Mouse (Mus musculus) limb, embryonic 13.5 days (tissue): ENCODE results near the gene Synj2. TPM values are rescaled to one million over a fixed set of nuclear protein-coding genes. Genes with fewer than 3 reads are reported as not detected.
A peak's percentile ranks its signal among the peaks of the same experiment; 100 is the strongest.

Source experiments
- ATAC-seq: fragments of 200-750 bp; cut with Nextera tagmentation; 2 replicates; pipeline ENCODE4 v1.8.0; 2017; ENCODE audit warnings: low read depth, moderate number of reproducible peaks, moderate TSS enrichment; ENCODE audit not compliant: low FRiP score
- H3K27ac ChIP-seq: fragments of 300-500 bp; sonication (generic); 2 replicates; pipeline ENCODE4 v1.5.1; 2015; ENCODE audit warnings: inconsistent platforms, mild to moderate bottlenecking, moderate library complexity
- H3K27me3 ChIP-seq: fragments of 300-500 bp; sonication (generic); 2 replicates; pipeline ENCODE4 v1.6.1; 2015; ENCODE audit warnings: mild to moderate bottlenecking, inconsistent platforms
- H3K36me3 ChIP-seq: fragments of 300-500 bp; sonication (generic); 2 replicates; pipeline ENCODE4 v1.6.1; 2015; ENCODE audit warnings: inconsistent platforms, mild to moderate bottlenecking, moderate library complexity
- H3K4me1 ChIP-seq: fragments of 300-500 bp; sonication (generic); 2 replicates; pipeline ENCODE4 v1.6.1; 2015; ENCODE audit warnings: inconsistent platforms
- H3K4me2 ChIP-seq: fragments of 300-500 bp; sonication (generic); replicated peaks from 2 replicates; pipeline ENCODE4 v1.6.1; 2015; ENCODE audit warnings: inconsistent platforms, mild to moderate bottlenecking, moderate library complexity
- H3K4me3 ChIP-seq: fragments of 300-500 bp; sonication (generic); 2 replicates; pipeline ENCODE4 v1.5.1; 2015; ENCODE audit warnings: moderate library complexity, mild to moderate bottlenecking, inconsistent platforms
- H3K9ac ChIP-seq: fragments of 300-500 bp; sonication (generic); 2 replicates; pipeline ENCODE4 v1.6.1; 2015; ENCODE audit warnings: mild to moderate bottlenecking, inconsistent platforms
- H3K9me3 ChIP-seq: fragments of 300-500 bp; sonication (generic); 2 replicates; pipeline ENCODE4 v1.6.1; 2016; ENCODE audit warnings: inconsistent platforms
- WGBS: fragments of 180-500 bp; shearing (Covaris S2); methylation state at CpG from one replicate; pipeline ENCODE4 v1.1.7; 2015; 5-methylcytosine and 5-hydroxymethylcytosine counted together
- polyA plus RNA-seq: library from polyadenylated mRNA; unstranded; fragments of >200 nt; fragmentation: Nextera tagmentation; extraction: Ambion mirVana; gene quantifications from 2 replicates; pipeline ENCODE4 v1.2.1, GENCODE M21; 2015

The Synj2 gene
- polyA plus RNA-seq, 1 experiment from 2014 or later: 1.8 TPM

DNA sequence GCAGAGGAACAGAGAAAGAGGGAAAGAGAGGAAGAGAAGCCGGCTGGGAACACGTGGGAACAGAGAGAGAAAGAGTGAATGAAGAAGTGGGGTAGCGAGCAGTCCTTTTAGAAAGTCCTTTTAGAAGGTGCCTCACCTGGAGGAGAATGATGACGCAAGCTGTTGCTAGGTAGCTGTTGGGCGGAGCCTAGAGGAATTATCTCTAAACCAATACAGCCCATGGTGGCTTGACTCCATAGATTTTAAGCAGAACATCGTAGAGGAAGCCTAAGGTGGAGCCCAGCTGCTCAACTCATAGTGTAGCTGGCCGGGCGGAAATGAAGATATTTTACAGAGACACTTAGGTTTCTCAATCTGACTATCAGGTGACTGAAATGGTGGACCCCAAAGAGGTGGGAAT lies 22.7 kb downstream of the Synj2 start:
- no peak for ATAC-seq
- Histone ChIP-seq H3K9me3 (no peaks in the 10 kb centered on the region), H3K9ac (no peak overlapping the region), H3K4me1 (peaks cover 13% of the 10 kb centered on the region; the same call in 1 of the 2 replicates), H3K4me3 (no peak overlapping the region), H3K27me3 (0 out of 2 replicates have a peak, but pooled peaks cover 2% of the 10 kb centered on the region), H3K4me2 (no peak overlapping the region), H3K36me3 (no peaks in the 10 kb centered on the region), H3K27ac (no peak overlapping the region)
- 91% methylated on average over 8 of the region's 8 CpGs for WGBS

- Histone ChIP-seq H3K9ac (no peak overlapping the region), H3K4me2 (no peak overlapping the region), H3K27me3 (no peaks in the 10 kb centered on the region), H3K4me3 (no peak overlapping the region), H3K36me3 (no peaks in the 10 kb centered on the region), H3K27ac (no peak overlapping the region), H3K9me3 (no peaks in the 10 kb centered on the region), H3K4me1 (0 out of 2 replicates have a peak, but pooled peaks cover under 1% of the 10 kb centered on the region)
- no peak for ATAC-seq
- 68% methylated on average over 9 of the region's 9 CpGs for WGBS
Observed at GRCm38 (mm10) chr17:5965084-5965781, 24.2 kb downstream of the Synj2 start.

DNA sequence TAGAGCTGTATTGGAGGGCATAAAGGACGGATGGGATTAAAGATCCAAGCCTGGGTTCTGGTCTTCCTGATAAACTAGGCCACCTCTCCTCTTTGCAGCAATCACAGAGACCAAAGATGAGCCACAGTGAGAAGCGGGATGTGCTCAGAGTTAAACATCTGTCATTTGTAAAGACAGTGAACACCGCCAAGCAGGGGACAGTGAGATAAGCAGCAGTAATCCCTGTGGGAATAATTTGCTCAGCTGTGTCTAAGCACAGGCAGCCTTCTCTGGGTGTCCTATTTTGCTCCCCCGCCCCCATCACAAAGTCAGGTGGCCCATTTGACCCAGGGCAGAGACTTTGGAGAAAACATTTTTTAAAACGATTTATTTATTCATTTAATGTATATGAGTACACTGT lies 25.6 kb downstream of the Synj2 start:
- Histone ChIP-seq H3K27me3 (no peaks in the 10 kb centered on the region), H3K36me3 (no peaks in the 10 kb centered on the region), H3K9me3 (no peaks in the 10 kb centered on the region), H3K4me1 (no peaks in the 10 kb centered on the region), H3K4me2 (no peak overlapping the region), H3K9ac (no peak overlapping the region), H3K4me3 (no peak overlapping the region), H3K27ac (no peak overlapping the region)
- 90% methylated on average over 5 of the region's 5 CpGs for WGBS
- ATAC-seq: no peak

GRCm38 (mm10) chr17:5968562-5968961 lies 27.5 kb downstream of the Synj2 start:
- Histone ChIP-seq H3K9me3 (no peaks in the 10 kb centered on the region), H3K36me3 (no peaks in the 10 kb centered on the region)
- WGBS: 51% methylated on average over 6 of the region's 6 CpGs

DNA sequence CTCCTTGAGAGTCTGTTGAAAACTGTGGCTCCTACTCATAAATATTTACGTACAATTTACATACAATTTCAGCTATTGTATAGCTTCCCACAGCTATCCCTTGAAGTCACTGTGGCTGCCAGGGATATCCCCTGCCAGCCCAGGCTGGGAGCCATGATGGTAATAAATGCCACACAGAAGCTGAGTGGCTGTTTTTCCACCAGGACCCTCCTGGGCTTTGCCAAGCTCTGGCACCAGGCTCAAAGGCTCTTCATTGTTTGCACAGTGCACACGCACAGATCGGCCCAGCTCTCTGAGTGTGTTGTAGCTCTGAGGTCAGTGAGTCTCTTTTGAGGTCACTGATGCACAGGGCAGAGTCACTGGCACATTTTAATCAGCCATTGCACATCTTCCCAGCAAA lies 28.2 kb downstream of the Synj2 start:
- Histone ChIP-seq H3K27me3 (no peaks in the 10 kb centered on the region), H3K9me3 (no peaks in the 10 kb centered on the region), H3K4me3 (no peak overlapping the region), H3K36me3 (no peaks in the 10 kb centered on the region), H3K4me2 (no peak overlapping the region), H3K4me1 (no peaks in the 10 kb centered on the region), H3K9ac (no peak overlapping the region), H3K27ac (no peak overlapping the region)
- no peak for ATAC-seq
- 72% methylated on average over 3 of the region's 3 CpGs for WGBS

More at GRCm38 (mm10) chr17:5968562-5968961, 27.5 kb downstream of the Synj2 start:
- Histone ChIP-seq H3K4me2 (no peak overlapping the region), H3K9ac (no peak overlapping the region), H3K4me3 (no peak overlapping the region), H3K27me3 (no peaks in the 10 kb centered on the region), H3K4me1 (no peaks in the 10 kb centered on the region), H3K27ac (no peak overlapping the region)
- no peak for ATAC-seq

GRCm38 (mm10) chr17:5970298-5970821 lies 29.3 kb downstream of the Synj2 start:
- no peaks in the 10 kb centered on the region for H3K9me3 ChIP-seq
- 69% methylated on average over 5 of the region's 5 CpGs for WGBS
- no peaks in the 10 kb centered on the region for H3K36me3 ChIP-seq
- H3K27me3 ChIP-seq: no peaks in the 10 kb centered on the region
- H3K27ac ChIP-seq: no peak overlapping the region
- no peak overlapping the region for H3K4me3 ChIP-seq
- H3K9ac ChIP-seq: no peak overlapping the region
- ATAC-seq: no peak
- no peak overlapping the region for H3K4me2 ChIP-seq
- H3K4me1 ChIP-seq: peaks cover 4% of the 10 kb centered on the region

DNA sequence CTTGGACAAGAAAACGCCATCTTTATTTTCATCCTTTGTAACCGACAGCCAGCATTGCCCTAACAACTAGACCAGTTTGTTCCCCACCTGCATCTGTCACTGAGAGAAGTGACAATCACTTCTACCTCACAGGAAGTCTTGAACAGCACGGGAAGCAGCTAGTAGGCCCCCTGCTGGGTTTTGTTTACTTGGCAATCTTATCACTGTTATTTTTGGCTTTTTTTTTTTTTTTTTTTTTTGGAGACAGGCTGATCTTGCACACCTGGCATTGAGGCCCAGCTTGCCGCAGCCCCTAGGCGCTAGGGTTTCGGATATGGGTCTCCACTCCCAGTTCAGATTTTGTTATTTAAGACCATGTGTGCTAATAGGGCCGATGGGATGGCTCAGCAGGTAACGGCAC lies 32.5 kb downstream of the Synj2 start:
- peaks cover 34% of the 10 kb centered on the region for H3K4me1 ChIP-seq
- no peaks in the 10 kb centered on the region for H3K36me3 ChIP-seq
- H3K9ac ChIP-seq: no peak overlapping the region
- H3K4me2 ChIP-seq: no peak overlapping the region
- ATAC-seq: no peak
- WGBS: 74% methylated on average over 8 of the region's 8 CpGs
- no peak overlapping the region for H3K27ac ChIP-seq
- no peak overlapping the region for H3K4me3 ChIP-seq
- H3K27me3 ChIP-seq: no peaks in the 10 kb centered on the region
- H3K9me3 ChIP-seq: no peaks in the 10 kb centered on the region

- Histone ChIP-seq H3K27ac (0 out of 2 replicates have a peak overlapping the region, but pooled peaks have one; percentile 34), H3K9ac (peak overlapping the region; percentile 45; the same call in 1 of the 2 replicates), H3K4me2 (peak overlapping the region; percentile 46), H3K4me1 (peaks cover 34% of the 10 kb centered on the region), H3K27me3 (no peaks in the 10 kb centered on the region), H3K9me3 (no peaks in the 10 kb centered on the region), H3K4me3 (no peak overlapping the region), H3K36me3 (no peaks in the 10 kb centered on the region)
- ATAC-seq: peak; percentile 44; the same call in 1 of the 2 replicates
- 31% methylated on average over 23 of the region's 23 CpGs for WGBS
Observed at GRCm38 (mm10) chr17:5975099-5975977, 34.3 kb downstream of the Synj2 start.

DNA sequence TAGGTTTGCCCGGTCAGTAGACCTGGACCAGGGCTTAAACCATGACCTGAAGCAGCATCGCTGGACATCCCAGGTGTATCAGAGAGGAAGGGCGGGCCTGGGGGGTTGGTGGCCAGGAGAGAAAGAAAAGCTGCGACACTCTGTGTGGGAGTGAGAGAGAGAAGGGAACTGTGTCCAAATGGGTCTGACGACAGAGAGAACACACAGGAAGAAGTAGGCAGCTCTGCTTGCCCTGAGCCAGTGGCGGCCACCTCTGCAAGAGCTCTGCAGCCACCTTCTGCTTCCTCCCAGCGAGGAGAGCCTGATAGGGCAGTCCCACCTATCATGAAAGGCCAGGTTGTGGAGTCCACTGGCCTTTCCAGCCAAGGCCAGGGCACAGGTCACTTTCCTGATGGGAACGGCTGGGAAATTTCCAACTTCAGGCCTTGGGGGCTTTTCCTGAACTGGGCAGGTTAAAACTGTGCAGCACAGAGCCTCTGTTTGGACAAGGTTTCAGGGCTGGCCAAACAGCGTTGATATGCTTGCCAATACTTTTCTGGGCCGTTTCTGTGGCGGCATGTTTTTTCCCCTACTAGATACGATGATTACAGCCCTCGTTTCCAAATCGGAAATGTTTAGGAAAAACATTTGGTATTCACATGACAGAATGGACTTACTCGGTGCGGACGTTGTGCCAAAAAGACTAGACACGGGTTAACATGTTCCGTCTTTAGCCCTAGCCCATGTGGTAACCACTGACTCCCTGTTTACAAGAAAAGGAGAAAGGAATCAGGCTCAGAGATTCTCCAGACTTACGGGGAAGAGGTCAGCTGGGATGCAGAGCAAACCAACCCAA lies 35.4 kb downstream of the Synj2 start:
- Histone ChIP-seq H3K27ac (no peak overlapping the region), H3K9ac (no peak overlapping the region), H3K36me3 (no peaks in the 10 kb centered on the region), H3K4me2 (peak overlapping the region; percentile 46; the same call in 1 of the 2 replicates), H3K4me3 (no peak overlapping the region), H3K9me3 (no peaks in the 10 kb centered on the region), H3K4me1 (peaks cover 34% of the 10 kb centered on the region), H3K27me3 (no peaks in the 10 kb centered on the region)
- 78% methylated on average over 20 of the region's 20 CpGs for WGBS
- no peak for ATAC-seq

DNA sequence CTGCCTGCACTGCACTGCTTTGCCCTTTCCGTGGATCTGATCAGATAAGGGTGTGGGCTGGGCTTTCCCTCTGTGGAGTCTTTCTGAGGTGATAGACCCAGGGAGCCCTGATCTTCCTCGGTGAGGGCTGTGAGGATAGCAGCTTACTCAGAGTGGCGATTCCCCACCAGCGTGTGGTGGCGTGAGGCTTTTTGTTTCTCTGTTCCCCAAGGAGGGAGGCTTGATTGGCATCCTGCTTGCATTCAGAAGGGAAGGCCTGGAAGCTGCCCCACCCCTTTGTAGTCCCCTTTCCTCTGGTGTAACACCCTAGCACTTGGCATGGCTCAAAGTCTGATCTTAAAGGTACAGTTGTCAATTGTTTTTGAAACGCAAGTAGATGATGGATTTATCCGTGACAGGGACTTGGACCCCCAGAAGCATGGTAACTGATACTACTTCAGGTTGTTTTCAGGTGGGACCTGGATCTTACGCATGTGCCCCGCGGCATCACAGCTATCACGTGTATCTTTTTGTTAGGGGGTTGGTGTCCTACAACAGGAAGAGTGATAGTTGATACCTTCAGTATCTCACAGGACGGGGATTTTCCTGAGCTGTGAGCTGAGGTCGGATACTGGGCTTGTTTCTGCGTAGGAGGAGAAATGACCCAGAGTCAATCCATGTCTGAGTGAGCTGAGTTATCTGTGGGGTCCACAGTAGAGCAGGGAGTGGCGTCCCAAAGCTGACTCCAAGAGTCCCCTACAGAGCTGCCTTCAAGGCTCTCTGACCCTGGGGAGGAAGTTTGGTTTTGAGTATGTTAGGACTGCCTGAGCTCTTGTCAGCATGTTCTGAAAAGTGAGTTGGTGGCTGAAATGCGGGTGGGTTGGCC lies 36.2 kb downstream of the Synj2 start:
- WGBS: 65% methylated on average over 16 of the region's 16 CpGs
- no peaks in the 10 kb centered on the region for H3K27me3 ChIP-seq
- H3K9me3 ChIP-seq: no peaks in the 10 kb centered on the region
- ATAC-seq: no peak
- H3K9ac ChIP-seq: no peak overlapping the region
- no peaks in the 10 kb centered on the region for H3K36me3 ChIP-seq
- no peak overlapping the region for H3K4me2 ChIP-seq
- no peak overlapping the region for H3K27ac ChIP-seq
- H3K4me1 ChIP-seq: peaks cover 35% of the 10 kb centered on the region
- no peak overlapping the region for H3K4me3 ChIP-seq

- Histone ChIP-seq H3K9ac (no peak overlapping the region), H3K36me3 (no peaks in the 10 kb centered on the region), H3K4me3 (no peak overlapping the region), H3K27ac (no peak overlapping the region), H3K4me2 (no peak overlapping the region), H3K27me3 (no peaks in the 10 kb centered on the region), H3K9me3 (no peaks in the 10 kb centered on the region), H3K4me1 (peaks cover 42% of the 10 kb centered on the region)
- no peak for ATAC-seq
- WGBS: 74% methylated on average over 8 of the region's 8 CpGs
Observed at GRCm38 (mm10) chr17:5977921-5978504, 36.9 kb downstream of the Synj2 start.
